Mouse (Mus musculus) brain, embryonic 14.5 days (tissue): ENCODE data around the gene Was.
"Not testable (repeated sequence)": the region's sequence is repeated elsewhere in the genome, so short reads cannot be mapped to it uniquely, and the experiment has no call there.

Experiments used
- CTCF ChIP-seq: fragments of 200-500 bp; IDR thresholded peaks from 2 replicates; pipeline ENCODE4 v1.5.1; 2012; ENCODE audit warnings: inconsistent platforms, mild to moderate bottlenecking, moderate library complexity, borderline replicate concordance; ENCODE audit not compliant: insufficient read depth, insufficient read length; ENCODE audit errors: extremely low read depth
- POLR2A ChIP-seq: fragments of 200-500 bp; IDR thresholded peaks from 2 replicates; pipeline ENCODE4 v1.6.1; 2012; ENCODE audit warnings: mild to moderate bottlenecking, inconsistent platforms, borderline replicate concordance; ENCODE audit not compliant: poor library complexity, insufficient read depth, insufficient read length, severe bottlenecking; ENCODE audit errors: extremely low read depth

DNA sequence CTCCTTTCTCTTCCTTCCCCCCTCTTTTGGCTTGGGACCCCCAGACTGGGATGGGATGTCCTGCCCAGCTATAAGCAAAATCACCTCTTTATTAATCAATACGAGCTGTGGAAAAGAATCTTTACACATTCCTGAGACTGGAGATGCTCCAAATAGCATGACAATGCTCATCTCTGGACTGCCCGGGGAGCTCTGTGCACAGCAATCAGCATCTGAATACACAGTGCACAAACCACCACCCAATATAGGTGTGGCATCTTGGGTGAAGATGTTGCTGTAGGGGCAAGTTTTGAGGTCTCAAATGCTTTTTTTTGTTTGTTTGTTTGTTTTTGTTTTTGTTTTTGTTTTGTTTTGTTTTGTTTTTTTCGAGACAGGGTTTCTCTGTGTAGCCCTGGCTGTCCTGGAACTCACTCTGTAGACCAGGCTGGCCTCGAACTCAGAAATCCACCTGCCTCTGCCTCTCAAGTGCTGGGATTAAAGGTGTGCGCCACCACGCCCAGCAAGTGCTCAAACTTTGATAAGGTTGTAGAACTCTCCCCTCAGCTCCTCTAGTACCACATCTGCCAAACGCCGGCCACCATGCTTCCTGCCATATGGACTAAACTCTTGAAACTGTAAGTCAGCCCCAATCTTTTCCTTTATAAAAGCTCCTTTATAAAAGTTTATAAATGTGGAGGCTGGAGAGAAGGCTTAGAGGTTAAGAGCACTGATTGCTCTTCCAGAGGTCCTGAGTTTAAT, 39.1 kb downstream of the Was start:
- TF ChIP-seq CTCF, POLR2A: not testable (repeated sequence)
